Mouse (Mus musculus): ENCODE results near the gene 4921536K21Rik. TPM values are rescaled to one million over a fixed set of nuclear protein-coding genes. Genes with fewer than 3 reads are reported as not detected.

4921536K21Rik gene
- total RNA-seq (2012; rRNA removed) (0.08 and 0.21 TPM in 2 replicates), total RNA-seq (2014; rRNA removed) (0.08 TPM in 1 of 2 replicates, not detected in the other), polyA plus RNA-seq (2012; ENCODE audit: insufficient read length, low read depth) (0.56 and 0.61 TPM in 2 replicates)

DNA sequence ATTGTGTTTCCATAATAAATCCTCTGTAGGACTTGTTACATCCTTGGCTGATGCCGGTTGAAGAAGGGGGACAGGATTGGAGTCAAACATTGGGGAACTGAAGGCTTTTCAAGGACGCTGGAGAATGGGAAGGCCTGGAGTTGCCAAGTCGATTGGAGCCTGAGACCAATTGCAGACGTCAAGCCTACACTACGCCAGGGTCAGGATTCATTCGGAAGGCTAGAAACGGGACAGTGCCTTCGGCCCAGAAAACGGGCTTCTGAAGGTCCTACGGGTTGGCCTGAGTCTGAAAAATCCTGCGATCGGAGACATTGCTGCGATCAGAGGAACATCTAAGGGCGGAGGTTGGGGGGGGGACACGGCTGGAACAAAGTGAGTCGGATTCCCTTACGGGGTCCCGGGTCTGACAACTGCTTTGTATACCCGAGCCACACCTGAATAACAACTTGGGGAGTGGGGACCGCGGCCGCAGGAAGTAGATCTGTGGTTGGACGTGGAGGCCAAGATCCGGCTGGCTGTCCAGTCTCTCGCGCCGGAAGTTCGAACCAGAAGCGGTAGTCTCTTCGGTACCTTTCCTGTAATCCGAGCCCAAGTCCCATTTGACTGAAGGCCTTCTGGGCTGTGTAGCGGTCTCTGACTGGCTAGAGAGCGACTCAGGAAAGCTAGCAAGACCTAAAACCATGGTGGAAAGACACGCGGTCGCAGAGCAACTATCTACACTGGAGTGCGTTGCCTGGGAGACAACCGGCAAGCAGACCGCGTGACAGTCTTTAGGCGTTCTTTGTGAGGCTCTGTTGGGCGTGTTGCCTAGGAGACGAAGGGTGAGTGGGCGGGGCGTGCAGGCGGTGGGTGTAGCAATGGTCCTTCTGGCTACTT is at the start of gene 4921536K21Rik, which contains the start of gene Dusp18:
Gene 4921536K21Rik, minus strand, starts transcription at position 693 of the 876 bp plus-strand sequence.
Gene Dusp18, plus strand, starts transcription at position 835 of the 876 bp plus-strand sequence.
- H3K4me3 ChIP-seq (replicated peaks in 1 of 3; ENCODE audit: low read depth in 2 of 3, low read length in 2 of 3, poor library complexity in 1 of 3) = peak within 1 kb of the TSS; percentile 57 to 87 (median 74)
- H3K27ac ChIP-seq (ENCODE audit: insufficient read depth, low read depth) = peak within 1 kb of the TSS; percentile 78
- peak; percentile 92 for DNase-seq (ENCODE audit: extremely low read depth)
- H3K9ac ChIP-seq (ENCODE audit: insufficient read depth, low read depth) = peak within 1 kb of the TSS; percentile 77
- TF ChIP-seq TBP (conservative IDR thresholded peaks at IDR 0.05; ENCODE audit: low read depth, low read length) (peak; percentile 69; the same call in 1 of the 2 replicates), SIN3A (IDR thresholded peaks at IDR 0.05; ENCODE audit: low read length) (peak; percentile 96), IRF4 (IDR thresholded peaks at IDR 0.05; ENCODE audit: low read depth, low read length) (peak; percentile 34), HCFC1 (IDR thresholded peaks at IDR 0.05; ENCODE audit: low read depth, low read length) (peak; percentile 75), MYC (IDR thresholded peaks at IDR 0.05; ENCODE audit: low read depth, low read length) (peak; percentile 91; the same call in 1 of the 2 replicates), NELFE (IDR thresholded peaks at IDR 0.05; ENCODE audit: low read depth, low read length) (peak; percentile 64), ZMIZ1 (IDR thresholded peaks at IDR 0.05; ENCODE audit: low read depth, low read length) (0 out of 2 replicates have a peak, but pooled peaks have one; percentile 54), POLR2A (IDR thresholded peaks at IDR 0.05; ENCODE audit: low read depth, low read length) (peak; percentile 78), ZNF384 (IDR thresholded peaks at IDR 0.05; ENCODE audit: low read depth, low read length) (no peak), CHD1 (IDR thresholded peaks at IDR 0.05; ENCODE audit: low read depth, low read length) (peak; percentile 84; the same call in 1 of the 2 replicates), CHD2 (IDR thresholded peaks at IDR 0.05; ENCODE audit: low read length) (no peak), E2F4 (IDR thresholded peaks at IDR 0.05; ENCODE audit: insufficient replicate concordance, low read depth, low read length) (no peak), RAD21 (IDR thresholded peaks at IDR 0.05; ENCODE audit: low read depth, low read length) (no peak), SMC3 (IDR thresholded peaks at IDR 0.05; ENCODE audit: low read depth, low read length) (no peak), ZKSCAN1 (IDR thresholded peaks at IDR 0.05; ENCODE audit: borderline replicate concordance, low read depth, low read length) (no peak), UBTF (IDR thresholded peaks at IDR 0.05; ENCODE audit: low read depth, low read length) (no peak; the same call in 1 of the 2 replicates), POLR2AphosphoS2 (IDR thresholded peaks at IDR 0.05; ENCODE audit: low read depth, low read length) (no peak; the same call in 1 of the 2 replicates), PAX5 (IDR thresholded peaks at IDR 0.05; ENCODE audit: low read length) (no peak), ETS1 (conservative IDR thresholded peaks at IDR 0.05; ENCODE audit: low read depth, low read length) (peak; percentile 9; the same call in 1 of the 2 replicates), MAX (IDR thresholded peaks at IDR 0.05; ENCODE audit: low read length) (peak; percentile 94), KAT2A (IDR thresholded peaks at IDR 0.05; ENCODE audit: insufficient replicate concordance, low read length) (peak; percentile 53; the same call in 1 of the 2 replicates), MXI1 (IDR thresholded peaks at IDR 0.05; ENCODE audit: low read depth, low read length) (peak; percentile 99), MAZ (IDR thresholded peaks at IDR 0.05; ENCODE audit: low read depth, low read length) (peak; percentile 62; the same call in 1 of the 2 replicates), MEF2A (IDR thresholded peaks at IDR 0.05; ENCODE audit: borderline replicate concordance, low read depth, low read length) (peak; percentile 12; the same call in 1 of the 2 replicates), TCF12 (IDR thresholded peaks at IDR 0.05; ENCODE audit: low read depth, low read length) (peak; percentile 81), ELF1 (IDR thresholded peaks at IDR 0.05; ENCODE audit: low read depth, low read length) (peak; percentile 87), USF1 (IDR thresholded peaks at IDR 0.05; ENCODE audit: low read depth, low read length) (no peak)
- no peaks in the 10 kb centered on the region for H3K9me3 ChIP-seq (replicated peaks; ENCODE audit: low read length)
- in situ Hi-C loops (cut with MboI; ENCODE audit: low pct_ligation_motif_present, low pct_unique_long_range_greater_than_20kb, low sequenced_read_pairs) (no loop called here), dilution Hi-C loops (cut with MboI; ENCODE audit: extremely low pct_ligation_motif_present, extremely low pct_unique_long_range_greater_than_20kb, low sequenced_read_pairs) (no loop called here)
- H3K27me3 ChIP-seq (replicated peaks) = peaks cover 3% of the 10 kb centered on the region
- no peaks in the 10 kb centered on the region for H3K79me2 ChIP-seq (replicated peaks; ENCODE audit: control insufficient read depth, extremely low read depth, insufficient read depth, poor library complexity, severe bottlenecking)
- H3K4me2 ChIP-seq (ENCODE audit: insufficient read depth, low read depth, poor library complexity, severe bottlenecking) = peak within 1 kb of the TSS; percentile 85
- H3K36me3 ChIP-seq (replicated peaks in 1 of 2; ENCODE audit: control insufficient read depth in 1 of 2, insufficient read depth in 1 of 2, low read length in 1 of 2) = peaks cover 12 to 28% of the 10 kb centered on the region in 2 experiments
- H3K4me1 ChIP-seq (ENCODE audit: control insufficient read depth in 1 of 2, insufficient read depth in 2 of 2) = peaks cover 0 to 22% of the 10 kb centered on the region in 2 experiments; a peak in 2 of 4 replicates

All from CH12.LX (cell line).